Mouse (Mus musculus) liver, adult 2 months (tissue): Measurements from ENCODE around the gene Cd79b.

Experiments
- CTCF ChIP-seq: fragments of 200-500 bp; IDR thresholded peaks from 2 replicates; pipeline ENCODE4 v1.5.1; 2011; ENCODE audit warnings: low read depth, low read length, control low read depth
- POLR2A ChIP-seq: fragments of 200-500 bp; IDR thresholded peaks from 2 replicates; pipeline ENCODE4 v1.6.1; 2011; ENCODE audit warnings: low read length, control low read depth; ENCODE audit not compliant: insufficient read depth; ENCODE audit errors: extremely low read depth

GRCm38 (mm10) chr11:106274374-106274773 lies 40.2 kb downstream of the Cd79b start:
- TF ChIP-seq CTCF, result no peak
- TF ChIP-seq POLR2A, result no peak
